In genomic region chr1:167688001-167688346, GRCm38 (mm10) we compare ENCODE assay signal across 12 mouse cellular contexts. TPM values are rescaled to one million over a fixed set of nuclear protein-coding genes. Genes with fewer than 3 reads are reported as not detected.
DNase-seq lines count a peak whose midpoint lies in the region; ATAC-seq and TF ChIP-seq lines count a peak whose summit lies in the region.
"Had no signal": no experiment of that assay in that cellular context is flagged by ENCODE, and none has a peak within 500 bp of the region (broad histone marks: within the 10 kb centered on the region; RNA-seq: fewer than 3 reads in every experiment).

No protein-coding gene starts in this region.

- no peak for TF ChIP-seq CTCF in gastrocnemius, adult 2 months (IDR thresholded peaks at IDR 0.05)
- TF ChIP-seq CTCF in E14TG2a.4 (conservative IDR thresholded peaks at IDR 0.05; ENCODE audit: low read length): no peak

- H3K4me1 ChIP-seq in E14TG2a.4 (replicated peaks; ENCODE audit: low read depth, low read length): peaks cover 32% of the 10 kb centered on the region
- H3K4me1 ChIP-seq in forebrain, embryonic 15.5 days: peaks cover 30% of the 10 kb centered on the region
- peaks cover 32% of the 10 kb centered on the region for H3K4me1 ChIP-seq in limb, embryonic 15.5 days

- no peak for ATAC-seq in forebrain, embryonic 15.5 days (replicated peaks)
- ATAC-seq in limb, embryonic 15.5 days (ENCODE audit: insufficient number of reproducible peaks, low FRiP score, low TSS enrichment, low read depth): no peak

- H3K9me3 ChIP-seq in E14TG2a.4 (ENCODE audit: low read length): peaks cover 7% of the 10 kb centered on the region; the same call in 1 of the 2 replicates
- H3K9me3 ChIP-seq in forebrain, embryonic 15.5 days: peaks cover 7% of the 10 kb centered on the region
- no peaks in the 10 kb centered on the region for H3K9me3 ChIP-seq in limb, embryonic 15.5 days
- H3K9me3 ChIP-seq: liver, embryonic 13.5 days had no signal

- no peaks in the 10 kb centered on the region for H3K36me3 ChIP-seq in E14TG2a.4 (ENCODE audit: insufficient read depth, low read length)
- no peaks in the 10 kb centered on the region for H3K36me3 ChIP-seq in forebrain, embryonic 15.5 days
- H3K36me3 ChIP-seq in limb, embryonic 15.5 days: no peaks in the 10 kb centered on the region
- H3K36me3 ChIP-seq: liver, embryonic 13.5 days had no signal

- peak overlapping the region; percentile 72 for H3K27ac ChIP-seq in gastrocnemius, adult 2 months
- H3K27ac ChIP-seq in forebrain, embryonic 15.5 days (replicated peaks): no peak overlapping the region
- H3K27ac ChIP-seq in limb, embryonic 15.5 days: no peak overlapping the region
- H3K27ac ChIP-seq: liver, embryonic 13.5 days had no signal

- WGBS in forebrain, embryonic 15.5 days: under 1% methylated on average over 8 of the region's 8 CpGs
- under 1% methylated on average over 8 of the region's 8 CpGs for WGBS in limb, embryonic 15.5 days

- H3K4me2 ChIP-seq in forebrain, embryonic 15.5 days (replicated peaks): peak overlapping the region; percentile 83
- peak overlapping the region; percentile 97 for H3K4me2 ChIP-seq in limb, embryonic 15.5 days

- intact Hi-C loops in gastrocnemius, adult 2 months (cut with DNase I): no loop called here
- intact Hi-C loops in left cerebral cortex, postnatal 4 days (cut with DNase I): no loop called here

- H3K27me3 ChIP-seq in E14TG2a.4 (ENCODE audit: insufficient read depth, low read length): peaks cover 72% of the 10 kb centered on the region
- peaks cover 60% of the 10 kb centered on the region for H3K27me3 ChIP-seq in forebrain, embryonic 15.5 days
- H3K27me3 ChIP-seq in limb, embryonic 15.5 days: peaks cover 72% of the 10 kb centered on the region

- H3K9ac ChIP-seq in forebrain, embryonic 15.5 days (replicated peaks): no peak overlapping the region
- peak overlapping the region; percentile 26; the same call in 1 of the 2 replicates for H3K9ac ChIP-seq in limb, embryonic 15.5 days
- H3K9ac ChIP-seq: liver, embryonic 13.5 days had no signal

- H3K4me3 ChIP-seq in gastrocnemius, adult 2 months: peak overlapping the region; percentile 66
- H3K4me3 ChIP-seq in E14TG2a.4 (replicated peaks; ENCODE audit: low read length): peak overlapping the region; percentile 81
- peak overlapping the region; percentile 44 for H3K4me3 ChIP-seq in forebrain, embryonic 15.5 days
- peak overlapping the region; percentile 53 for H3K4me3 ChIP-seq in limb, embryonic 15.5 days

- DNase-seq in gastrocnemius, adult 2 months: no peak
- no peak for DNase-seq in gastrocnemius, postnatal 4 days (ENCODE audit: low spot score in 2 of 2)
- no peak for DNase-seq in cerebellum, postnatal 10 days
- no peak for DNase-seq in left cerebral cortex, postnatal 4 days
- DNase-seq in frontal cortex, postnatal 14 days (ENCODE audit: low spot score in 2 of 2): no peak
- DNase-seq: cerebellum, postnatal 36 days; liver, embryonic 13.5 days; thymus, postnatal 25 days had no signal

RNA-seq across cellular contexts. Expression of gene Lmx1a, which starts 1.1 kb away (rescaled TPM):
- total RNA-seq in gastrocnemius, adult 2 months (2021): under 1 TPM; 0.14 to 0.20 TPM
- 1 to 10 TPM; 1.8 to 2.7 TPM for total RNA-seq in gastrocnemius, postnatal 4 days (2021)
- polyA plus RNA-seq in forebrain, embryonic 15.5 days (2015; fragmentation: Nextera tagmentation; extraction: Ambion mirVana): 2.6 and 3.7 TPM in 2 replicates
- polyA plus RNA-seq in limb, embryonic 15.5 days (2015; fragmentation: Nextera tagmentation; extraction: Ambion mirVana): 0.56 and 0.61 TPM in 2 replicates
- total RNA-seq in left cerebral cortex, postnatal 4 days (2021): under 1 TPM; 0.22 to 0.30 TPM
- total RNA-seq: hematopoietic stem cell, adult 5-6 weeks had no signal
